Mouse (Mus musculus) gastrocnemius, adult 2 months (tissue): ENCODE results near the gene Cabin1. TPM values are rescaled to one million over a fixed set of nuclear protein-coding genes. Genes with fewer than 3 reads are reported as not detected.
"Not testable (repeated sequence)": the region's sequence is repeated elsewhere in the genome, so short reads cannot be mapped to it uniquely, and the experiment has no call there.

Source experiments
- DNase-seq: peaks from one replicate; pipeline ENCODE4 v3.0.0; 2022
- H3K27ac ChIP-seq: fragments of 200-600 bp; 2 replicates; pipeline ENCODE4 v1.8.1; 2022; ENCODE audit warnings: mild to moderate bottlenecking
- H3K4me3 ChIP-seq: fragments of 200-600 bp; 2 replicates; pipeline ENCODE4 v1.8.1; 2022; ENCODE audit warnings: mild to moderate bottlenecking, moderate library complexity
- CTCF ChIP-seq: fragments of 200-600 bp; IDR thresholded peaks from 2 replicates; pipeline ENCODE4 v1.8.1; 2022; ENCODE audit warnings: antibody characterized with exemption, mild to moderate bottlenecking, moderate library complexity
- intact Hi-C: fragments of 180-260 bp; cut with DNase I; formaldehyde crosslinking; loops from one replicate; pipeline ENCODE4 v1.15.1; 2025
- total RNA-seq, 2 experiments: library from RNA; stranded (reverse); gene quantifications; 2 replicates each; pipeline ENCODE4 v1.2.3; 2021

The Cabin1 gene
- total RNA-seq, 2 experiments from 2014 or later, result 8.4 to 11.0 TPM

- H3K27ac ChIP-seq, result peak within 1 kb of the TSS; percentile 79
- H3K4me3 ChIP-seq, result peak within 1 kb of the TSS; percentile 81
- no peak for TF ChIP-seq CTCF
- intact Hi-C loops, result no loop called here
- DNase-seq, result peak; percentile 83
Observed at GRCm38 (mm10) chr10:75780769-75781578, 16.8 kb upstream of the Cabin1 start, which contains the start of the genes Gm20441 and Gstt3. Gene Gm20441 (minus strand): TSS chr10:75780954. Gene Gstt3 (minus strand): TSS chr10:75781414.

GRCm38 (mm10) chr10:75779206-75780174, 15.3 kb upstream of the Cabin1 start:
- H3K4me3 ChIP-seq, result peak overlapping the region; percentile 81
- intact Hi-C loops, result no loop called here

GRCm38 (mm10) chr10:75777885-75778284, 13.7 kb upstream of the Cabin1 start:
- Histone ChIP-seq H3K4me3 (no peak overlapping the region), H3K27ac (no peak overlapping the region)
- no peak for TF ChIP-seq CTCF
- intact Hi-C loops, result no loop called here
- no peak for DNase-seq

More at GRCm38 (mm10) chr10:75779206-75780174, 15.3 kb upstream of the Cabin1 start:
- H3K27ac ChIP-seq, result no peak overlapping the region
- no peak for DNase-seq
- no peak for TF ChIP-seq CTCF

GRCm38 (mm10) chr10:75776562-75776961, 12.4 kb upstream of the Cabin1 start:
- Histone ChIP-seq H3K4me3 (no peak overlapping the region), H3K27ac (no peak overlapping the region)
- no peak for DNase-seq
- intact Hi-C loops, result no loop called here
- TF ChIP-seq CTCF, result no peak

- intact Hi-C loops, result no loop called here
- H3K27ac ChIP-seq, result no peak overlapping the region
- DNase-seq, result no peak
- no peak overlapping the region for H3K4me3 ChIP-seq
- TF ChIP-seq CTCF, result no peak
Observed at GRCm38 (mm10) chr10:75774587-75774986, 10.4 kb upstream of the Cabin1 start.

- Histone ChIP-seq H3K27ac (peak overlapping the region; percentile 92; the same call in 1 of the 2 replicates), H3K4me3 (no peak overlapping the region)
- no peak for TF ChIP-seq CTCF
- no peak for DNase-seq
- intact Hi-C loops, result no loop called here
Observed at GRCm38 (mm10) chr10:75774102-75774501, 10.0 kb upstream of the Cabin1 start.

GRCm38 (mm10) chr10:75772795-75773664, 8.9 kb upstream of the Cabin1 start, which contains the start of gene Ddt:
Gene Ddt (minus strand): TSS chr10:75773414.
- H3K27ac ChIP-seq, result peak within 1 kb of the TSS; percentile 92
- TF ChIP-seq CTCF, result peak; percentile 50
- peak within 1 kb of the TSS; percentile 90 for H3K4me3 ChIP-seq
- intact Hi-C loops, result loop anchor here (2.0 kb wide), 1 partner anchor 60 kb away; no protein-coding TSS in a partner anchor
- DNase-seq, result peak; percentile 93

- H3K4me3 ChIP-seq, H3K27ac ChIP-seq, intact Hi-C loops: not testable (repeated sequence)
Observed at GRCm38 (mm10) chr10:75767756-75768155, 3.6 kb upstream of the Cabin1 start.

GRCm38 (mm10) chr10:75766856-75767255, 2.7 kb upstream of the Cabin1 start:
- no peak for TF ChIP-seq CTCF
- intact Hi-C loops, result no loop called here

More at GRCm38 (mm10) chr10:75767756-75768155, 3.6 kb upstream of the Cabin1 start:
- not testable (repeated sequence) for DNase-seq

GRCm38 (mm10) chr10:75764519-75765473, 655 bp upstream of the Cabin1 start:
- TF ChIP-seq CTCF, result peak; percentile 83
- intact Hi-C loops, result loop anchor here (1.0 to 5.0 kb wide), 3 partner anchors 20 to 188 kb away; partner anchors contain the start of gene Gm5134

More at GRCm38 (mm10) chr10:75766856-75767255, 2.7 kb upstream of the Cabin1 start:
- DNase-seq, result no peak
- Histone ChIP-seq H3K27ac (no peak overlapping the region), H3K4me3 (no peak overlapping the region)

GRCm38 (mm10) chr10:75762413-75762812, 1.7 kb downstream of the Cabin1 start:
- TF ChIP-seq CTCF, result no peak
- intact Hi-C loops, result loop anchor here (5.0 kb wide), 1 partner anchor 190 kb away; the partner anchor contains the start of gene Gm5134
- Histone ChIP-seq H3K27ac (no peak overlapping the region), H3K4me3 (no peak overlapping the region)
- no peak for DNase-seq

More at GRCm38 (mm10) chr10:75764519-75765473, 655 bp upstream of the Cabin1 start:
- peak; percentile 72 for DNase-seq
- Histone ChIP-seq H3K27ac (peak overlapping the region; percentile 90), H3K4me3 (peak overlapping the region; percentile 80)
